Mouse (Mus musculus) heart, adult 11 months (tissue): ENCODE data around the gene P3h1.
A peak's percentile ranks its signal among the peaks of the same experiment; 100 is the strongest.

Experiments
- DNase-seq: peaks from one replicate; pipeline ENCODE4 v3.0.0; 2022

The P3h1 gene

GRCm38 (mm10) chr4:119239181-119239682 is 6.5 kb downstream of the P3h1 start:
- peak; percentile 93 for DNase-seq

- DNase-seq = no peak
These were observed 8.9 kb downstream of the P3h1 start for GRCm38 (mm10) chr4:119241664-119242063.

GRCm38 (mm10) chr4:119242571-119242970 is 9.9 kb downstream of the P3h1 start:
- DNase-seq = no peak

GRCm38 (mm10) chr4:119244468-119245240 is 11.9 kb downstream of the P3h1 start:
- peak; percentile 92 for DNase-seq

- peak; percentile 94 for DNase-seq
These were observed 12.8 kb downstream of the P3h1 start for GRCm38 (mm10) chr4:119245556-119245955.

- DNase-seq = no peak
These were observed 13.2 kb downstream of the P3h1 start for GRCm38 (mm10) chr4:119245961-119246360.

- peak; percentile 90 for DNase-seq
These were observed 14.0 kb downstream of the P3h1 start for GRCm38 (mm10) chr4:119246688-119247225.

- DNase-seq = peak; percentile 98
These were observed 14.9 kb downstream of the P3h1 start for GRCm38 (mm10) chr4:119247462-119248235.

- peak; percentile 75 for DNase-seq
These were observed 15.8 kb downstream of the P3h1 start for GRCm38 (mm10) chr4:119248407-119248965.

GRCm38 (mm10) chr4:119252025-119252808 is 19.5 kb downstream of the P3h1 start:
- no peak for DNase-seq

GRCm38 (mm10) chr4:119254012-119254618 is 21.4 kb downstream of the P3h1 start:
- DNase-seq = no peak

- peak; percentile 79 for DNase-seq
These were observed 22.6 kb downstream of the P3h1 start, which contains the start of gene Cldn19 for GRCm38 (mm10) chr4:119255351-119255750. Gene Cldn19, plus strand, starts transcription at chr4:119255414.

GRCm38 (mm10) chr4:119257083-119257482 is 24.4 kb downstream of the P3h1 start:
- DNase-seq = no peak

- no peak for DNase-seq
These were observed 26.9 kb downstream of the P3h1 start for GRCm38 (mm10) chr4:119259344-119260254.

GRCm38 (mm10) chr4:119261087-119261713 is 28.5 kb downstream of the P3h1 start:
- DNase-seq = peak; percentile 97

- peak; percentile 91 for DNase-seq
These were observed 29.8 kb downstream of the P3h1 start for GRCm38 (mm10) chr4:119262483-119262882.

- no peak for DNase-seq
These were observed 30.7 kb downstream of the P3h1 start for GRCm38 (mm10) chr4:119263459-119263858.

GRCm38 (mm10) chr4:119266606-119267005 is 33.9 kb downstream of the P3h1 start:
- DNase-seq = no peak

GRCm38 (mm10) chr4:119274627-119275026 is 41.9 kb downstream of the P3h1 start:
- DNase-seq = peak; percentile 97

- DNase-seq = peak; percentile 95
These were observed 42.5 kb downstream of the P3h1 start for GRCm38 (mm10) chr4:119275226-119275625.
